Mouse (Mus musculus) embryonic facial prominence, embryonic 15.5 days (tissue): ENCODE results near the gene Fam133b. TPM values are rescaled to one million over a fixed set of nuclear protein-coding genes. Genes with fewer than 3 reads are reported as not detected.
"Not testable (repeated sequence)": the region's sequence is repeated elsewhere in the genome, so short reads cannot be mapped to it uniquely, and the experiment has no call there.

Experiments used
- ATAC-seq: fragments of 200-750 bp; cut with Nextera tagmentation; 2 replicates; pipeline ENCODE4 v1.8.0; 2017; ENCODE audit warnings: low read depth, moderate TSS enrichment; ENCODE audit not compliant: insufficient number of reproducible peaks, low FRiP score, low TSS enrichment
- H3K27ac ChIP-seq: fragments of 300-500 bp; sonication (generic); replicated peaks from 2 replicates; pipeline ENCODE4 v1.5.1; 2015; ENCODE audit warnings: mild to moderate bottlenecking, inconsistent platforms
- H3K27me3 ChIP-seq: fragments of 300-500 bp; sonication (generic); 2 replicates; pipeline ENCODE4 v1.6.1; 2015; ENCODE audit warnings: inconsistent platforms
- H3K36me3 ChIP-seq: fragments of 300-500 bp; sonication (generic); 2 replicates; pipeline ENCODE4 v1.6.1; 2015; ENCODE audit warnings: mild to moderate bottlenecking, inconsistent platforms
- H3K4me1 ChIP-seq: fragments of 300-500 bp; sonication (generic); 2 replicates; pipeline ENCODE4 v1.6.1; 2015; ENCODE audit warnings: inconsistent platforms
- H3K4me2 ChIP-seq: fragments of 300-500 bp; sonication (generic); replicated peaks from 2 replicates; pipeline ENCODE4 v1.6.1; 2015; ENCODE audit warnings: mild to moderate bottlenecking, inconsistent platforms
- H3K4me3 ChIP-seq: fragments of 300-500 bp; sonication (generic); replicated peaks from 2 replicates; pipeline ENCODE4 v1.5.1; 2015; ENCODE audit warnings: mild to moderate bottlenecking, inconsistent platforms
- H3K9ac ChIP-seq: fragments of 300-500 bp; sonication (generic); 2 replicates; pipeline ENCODE4 v1.6.1; 2015; ENCODE audit warnings: inconsistent platforms
- H3K9me3 ChIP-seq: fragments of 300-500 bp; sonication (generic); replicated peaks from 2 replicates; pipeline ENCODE4 v1.6.1; 2016; ENCODE audit warnings: inconsistent platforms
- WGBS: fragments of 180-500 bp; shearing (Covaris S2); methylation state at CpG from one replicate; pipeline ENCODE4 v1.1.7; 2015; 5-methylcytosine and 5-hydroxymethylcytosine counted together
- polyA plus RNA-seq: library from polyadenylated mRNA; unstranded; fragments of >200 nt; fragmentation: Nextera tagmentation; extraction: Ambion mirVana; gene quantifications from 2 replicates; pipeline ENCODE4 v1.2.1, GENCODE M21; 2015

The Fam133b gene
- polyA plus RNA-seq, 1 experiment from 2014 or later = 26.9 TPM

GRCm38 (mm10) chr5:3609241-3609640, 65.6 kb downstream of the Fam133b start:
- Histone ChIP-seq H3K9ac (no peak overlapping the region), H3K4me2 (no peak overlapping the region), H3K27me3 (no peaks in the 10 kb centered on the region), H3K4me3 (no peak overlapping the region), H3K36me3 (peaks cover 42% of the 10 kb centered on the region), H3K9me3 (no peaks in the 10 kb centered on the region), H3K27ac (no peak overlapping the region), H3K4me1 (no peaks in the 10 kb centered on the region)
- no peak for ATAC-seq
- 95% methylated on average over 7 of the region's 7 CpGs for WGBS

GRCm38 (mm10) chr5:3611835-3612234, 68.2 kb downstream of the Fam133b start:
- H3K27me3 ChIP-seq, H3K27ac ChIP-seq, H3K4me2 ChIP-seq, ATAC-seq, H3K9me3 ChIP-seq, H3K4me1 ChIP-seq, H3K4me3 ChIP-seq, H3K9ac ChIP-seq: not testable (repeated sequence)
- WGBS = 99% methylated on average over 2 of the region's 2 CpGs
- H3K36me3 ChIP-seq = peaks cover 32% of the 10 kb centered on the region

Other genes with a start within 250 kb of the Fam133b start
- 33.3 and 36.0 TPM in 2 replicates for gene Cdk6, start 202.3 kb upstream of the Fam133b start, polyA plus RNA-seq
- gene 1700109H08Rik, start 27.7 kb downstream of the Fam133b start, polyA plus RNA-seq = 2.3 and 2.8 TPM in 2 replicates
- gene Pex1, start 52.2 kb downstream of the Fam133b start, polyA plus RNA-seq = 15.9 and 17.3 TPM in 2 replicates
- gene Rbm48, start 52.8 kb downstream of the Fam133b start, polyA plus RNA-seq = 11.9 and 13.0 TPM in 2 replicates
- gene Tmbim7, start 107.3 kb downstream of the Fam133b start, polyA plus RNA-seq = not detected in 2 replicates
- gene Gatad1, start 113.4 kb downstream of the Fam133b start, polyA plus RNA-seq = 51.2 and 56.6 TPM in 2 replicates